Mouse (Mus musculus) CD4-positive, CD25-positive, alpha-beta regulatory T cell, adult 9 weeks (primary cell): ENCODE results near the gene Gabpb1. TPM values are rescaled to one million over a fixed set of nuclear protein-coding genes. Genes with fewer than 3 reads are reported as not detected.

ENCODE experiments used
- polyA plus RNA-seq: library from polyadenylated mRNA; unstranded; fragments of 100-300 nt; shearing (Covaris generic); gene quantifications from one replicate; pipeline ENCODE4 v1.2.1, GENCODE M21; 2017

Gene Gabpb1
- polyA plus RNA-seq: 57.6 TPM

DNA sequence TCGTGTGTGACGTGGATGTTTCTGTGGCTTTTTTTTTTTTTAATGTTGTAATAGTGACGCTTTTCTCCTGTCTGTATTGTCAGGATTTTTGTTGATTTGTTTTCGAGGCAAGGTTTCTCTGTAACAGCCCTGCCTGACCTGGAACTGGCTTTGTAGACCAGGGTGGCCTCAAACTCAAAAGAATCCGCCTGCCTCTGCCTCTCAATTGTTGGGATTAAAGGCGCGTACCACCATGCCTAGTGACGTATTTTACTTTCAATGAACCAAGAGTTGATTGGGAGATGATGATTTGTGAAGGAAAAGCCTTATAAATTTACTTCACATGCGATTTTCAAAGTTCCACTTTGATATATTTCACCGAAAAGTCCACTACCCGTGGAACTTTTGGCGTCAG lies at the start of gene Gabpb1:
Gene Gabpb1, minus strand, starts transcription at position 216 of the 394 bp plus-strand sequence.

DNA sequence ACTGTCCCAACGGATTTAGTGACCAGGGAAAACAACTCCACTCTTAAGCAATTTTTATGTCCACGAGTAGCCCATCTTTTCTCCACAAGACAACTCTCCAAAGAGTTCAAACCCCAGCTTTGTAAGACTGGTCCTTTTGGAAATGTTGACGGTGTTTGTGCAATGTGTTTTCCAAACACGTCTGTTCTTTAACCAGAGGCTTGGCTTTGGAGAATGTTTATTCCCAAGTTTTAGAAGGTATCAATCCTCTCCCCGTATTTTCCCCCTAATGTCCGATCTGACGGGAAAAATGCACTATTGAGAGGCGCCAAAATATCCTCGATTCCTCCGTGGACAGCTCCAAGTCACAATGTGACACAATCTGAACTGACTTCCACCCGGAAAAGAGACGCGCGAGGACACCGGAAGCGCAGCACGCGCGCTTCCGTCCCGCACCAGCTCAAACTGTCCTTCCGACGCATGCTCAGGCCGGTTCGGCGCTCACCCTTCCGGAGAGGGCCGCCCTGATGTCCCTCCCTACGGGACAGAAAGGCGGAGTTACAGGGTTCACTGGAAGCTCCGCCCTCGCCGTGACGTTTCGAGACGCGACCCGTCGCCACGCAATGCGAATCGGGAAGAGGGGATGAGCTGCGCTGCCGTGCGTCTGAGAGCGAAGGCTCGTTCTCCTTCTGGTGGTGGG lies 30.8 kb upstream of the Gabpb1 start, which contains the start of gene Usp8:
Gene Usp8, plus strand, starts transcription at position 570 of the 679 bp plus-strand sequence.

DNA sequence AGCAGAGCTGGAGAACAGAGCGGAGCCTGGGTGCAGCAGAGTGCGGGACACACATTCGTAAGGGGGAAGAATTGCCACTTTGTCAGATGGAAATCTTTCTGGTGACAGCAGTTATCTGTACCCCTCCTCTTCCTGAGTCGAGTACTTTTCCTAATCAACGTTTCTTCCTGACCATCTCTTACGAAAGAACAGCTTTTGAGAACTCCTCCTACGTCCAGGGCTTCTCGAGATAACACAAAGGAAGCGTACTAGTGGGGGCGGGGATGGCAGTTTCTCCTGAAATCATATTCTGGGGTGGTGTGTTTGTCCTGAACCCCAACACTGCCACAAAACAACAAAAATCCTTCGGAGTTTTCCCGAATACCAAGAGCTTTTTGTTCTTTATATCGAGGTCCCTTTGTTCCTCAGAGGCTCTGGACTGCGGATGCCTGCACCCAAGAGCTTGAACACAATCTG lies 56.9 kb downstream of the Gabpb1 start, which contains the start of gene Hdc:
Gene Hdc, minus strand, starts transcription at position 51 of the 456 bp plus-strand sequence.

Other genes starting within 250 kb of the Gabpb1 start
- gene Atp8b4, start 175.7 kb downstream of the Gabpb1 start, polyA plus RNA-seq: 5.3 TPM
- gene Slc27a2, start 123.9 kb downstream of the Gabpb1 start, polyA plus RNA-seq: not detected
- 0.65 TPM for gene Hdc, start 57.0 kb downstream of the Gabpb1 start, polyA plus RNA-seq
- 67.3 TPM for gene Usp8, start 31.0 kb upstream of the Gabpb1 start, polyA plus RNA-seq
- gene Usp50, start 107.1 kb upstream of the Gabpb1 start, polyA plus RNA-seq: 3.5 TPM
- 94.1 TPM for gene Trpm7, start 199.9 kb upstream of the Gabpb1 start, polyA plus RNA-seq